Mouse (Mus musculus): ENCODE results near the gene Ppm1l. TPM values are rescaled to one million over a fixed set of nuclear protein-coding genes. Genes with fewer than 3 reads are reported as not detected.
A peak's percentile ranks its signal among the peaks of the same experiment; 100 is the strongest.

Ppm1l gene
- total RNA-seq, 2 experiments from 2014 or later: 78.5 to 82.1 TPM

- intact Hi-C loops (cut with DNase I): no loop called here
- no peak for DNase-seq (ENCODE audit: low spot score in 2 of 2)
Observed at GRCm38 (mm10) chr3:69469463-69470141, 152.9 kb downstream of the Ppm1l start.

GRCm38 (mm10) chr3:69470142-69470796 is 153.6 kb downstream of the Ppm1l start:
- intact Hi-C loops (cut with DNase I): no loop called here
- DNase-seq (ENCODE audit: low spot score in 2 of 2): no peak

- intact Hi-C loops (cut with DNase I): no loop called here
- DNase-seq (ENCODE audit: low spot score in 2 of 2): no peak
Observed at GRCm38 (mm10) chr3:69475850-69476450, 159.3 kb downstream of the Ppm1l start.

- peak; percentile 35 to 45 for DNase-seq (ENCODE audit: low spot score in 2 of 2)
- intact Hi-C loops (cut with DNase I): loop anchor here (5.0 to 10.0 kb wide), 3 partner anchors 58 to 163 kb away; partner anchors contain the start of gene Ppm1l
Observed at GRCm38 (mm10) chr3:69479937-69480336, 163.3 kb downstream of the Ppm1l start.

- DNase-seq (ENCODE audit: low spot score in 2 of 2): peak; percentile 87 to 89
- intact Hi-C loops (cut with DNase I): loop anchor here (2.0 to 10.0 kb wide), 4 partner anchors 60 to 225 kb away; partner anchors contain the start of gene Ppm1l
Observed at GRCm38 (mm10) chr3:69481835-69482234, 165.2 kb downstream of the Ppm1l start.

GRCm38 (mm10) chr3:69484006-69484574 is 167.4 kb downstream of the Ppm1l start:
- intact Hi-C loops (cut with DNase I): loop anchor here (5.0 to 10.0 kb wide), 3 partner anchors 62 to 167 kb away; partner anchors contain the start of gene Ppm1l
- DNase-seq (ENCODE audit: low spot score in 2 of 2): no peak

- intact Hi-C loops (cut with DNase I): loop anchor here (5.0 to 10.0 kb wide), 3 partner anchors 62 to 167 kb away; partner anchors contain the start of gene Ppm1l
- DNase-seq (ENCODE audit: low spot score in 2 of 2): no peak
Observed at GRCm38 (mm10) chr3:69484582-69484981, 167.9 kb downstream of the Ppm1l start.

GRCm38 (mm10) chr3:69485347-69485746 is 168.7 kb downstream of the Ppm1l start:
- intact Hi-C loops (cut with DNase I): loop anchor here (5.0 to 10.0 kb wide), 2 partner anchors 121 to 217 kb away; no protein-coding TSS in a partner anchor
- DNase-seq (ENCODE audit: low spot score in 2 of 2): no peak

- intact Hi-C loops (cut with DNase I): loop anchor here (5.0 to 10.0 kb wide), 2 partner anchors 121 to 217 kb away; no protein-coding TSS in a partner anchor
Observed at GRCm38 (mm10) chr3:69485756-69486155, 169.1 kb downstream of the Ppm1l start.

GRCm38 (mm10) chr3:69487471-69487870 is 170.8 kb downstream of the Ppm1l start:
- intact Hi-C loops (cut with DNase I): loop anchor here (5.0 to 10.0 kb wide), 2 partner anchors 123 to 215 kb away; no protein-coding TSS in a partner anchor
- DNase-seq (ENCODE audit: low spot score in 2 of 2): no peak

More at GRCm38 (mm10) chr3:69485756-69486155, 169.1 kb downstream of the Ppm1l start:
- DNase-seq (ENCODE audit: low spot score in 2 of 2): no peak

GRCm38 (mm10) chr3:69489669-69490068 is 173.0 kb downstream of the Ppm1l start:
- intact Hi-C loops (cut with DNase I): loop anchor here (5.0 to 10.0 kb wide), 3 partner anchors 108 to 213 kb away; partner anchors contain the start of gene B3galnt1
- no peak for DNase-seq (ENCODE audit: low spot score in 2 of 2)

GRCm38 (mm10) chr3:69490981-69491681 is 174.5 kb downstream of the Ppm1l start:
- intact Hi-C loops (cut with DNase I): loop anchor here (5.0 kb wide), 1 partner anchor 106 kb away; the partner anchor contains the start of gene B3galnt1
- DNase-seq (ENCODE audit: low spot score in 2 of 2): no peak

- DNase-seq (ENCODE audit: low spot score in 2 of 2): no peak
- intact Hi-C loops (cut with DNase I): loop anchor here (5.0 kb wide), 1 partner anchor 103 kb away; the partner anchor contains the start of gene B3galnt1
Observed at GRCm38 (mm10) chr3:69494233-69495010, 177.8 kb downstream of the Ppm1l start.

- intact Hi-C loops (cut with DNase I): no loop called here
Observed at GRCm38 (mm10) chr3:69497178-69497577, 180.5 kb downstream of the Ppm1l start.

GRCm38 (mm10) chr3:69502009-69502408 is 185.3 kb downstream of the Ppm1l start:
- no peak for DNase-seq (ENCODE audit: low spot score in 2 of 2)
- intact Hi-C loops (cut with DNase I): no loop called here

More at GRCm38 (mm10) chr3:69497178-69497577, 180.5 kb downstream of the Ppm1l start:
- DNase-seq (ENCODE audit: low spot score in 2 of 2): peak in 1 of 2 experiments; percentile 31

GRCm38 (mm10) chr3:69502527-69502926 is 185.9 kb downstream of the Ppm1l start:
- intact Hi-C loops (cut with DNase I): no loop called here
- DNase-seq (ENCODE audit: low spot score in 2 of 2): no peak

- intact Hi-C loops (cut with DNase I): no loop called here
Observed at GRCm38 (mm10) chr3:69505090-69505489, 188.4 kb downstream of the Ppm1l start.

GRCm38 (mm10) chr3:69506352-69506751 is 189.7 kb downstream of the Ppm1l start:
- intact Hi-C loops (cut with DNase I): no loop called here
- DNase-seq (ENCODE audit: low spot score in 2 of 2): no peak

More at GRCm38 (mm10) chr3:69505090-69505489, 188.4 kb downstream of the Ppm1l start:
- DNase-seq (ENCODE audit: low spot score in 2 of 2): no peak
